Mouse (Mus musculus): ENCODE measurements around the gene Peak1. TPM values are rescaled to one million over a fixed set of nuclear protein-coding genes. Genes with fewer than 3 reads are reported as not detected.

Peak1 gene
- polyA plus RNA-seq, 1 experiment: 0.01 TPM

DNA sequence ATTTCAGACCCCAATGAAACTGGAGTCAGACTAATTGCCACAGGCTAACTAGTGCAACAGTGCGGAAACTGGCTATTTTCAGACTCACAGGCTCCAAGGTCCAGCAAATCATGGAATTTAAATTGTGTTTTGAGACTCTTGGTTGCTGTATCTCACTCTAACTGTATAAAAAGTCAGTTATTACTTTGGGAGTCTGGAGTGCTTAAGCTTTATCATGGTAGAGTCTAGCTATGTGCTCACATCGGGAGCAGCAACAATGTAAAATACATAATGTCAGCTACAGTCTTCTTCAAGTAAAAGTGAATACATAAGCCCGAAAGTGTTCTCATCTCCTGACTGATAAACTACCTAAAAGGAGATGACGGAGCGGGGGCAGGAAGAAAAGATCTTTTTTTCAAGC, 263.3 kb downstream of the Peak1 start:
- Histone ChIP-seq H3K4me3 (replicated peaks) (no peak overlapping the region), H3K9me3 (ENCODE audit: control insufficient read depth, low read length) (no peaks in the 10 kb centered on the region), H3K36me3 (ENCODE audit: control insufficient read depth) (no peaks in the 10 kb centered on the region), H3K27me3 (ENCODE audit: control insufficient read depth) (no peaks in the 10 kb centered on the region), H3K4me1 (ENCODE audit: control insufficient read depth) (peaks cover 3% of the 10 kb centered on the region)
- TF ChIP-seq TAL1 (IDR thresholded peaks at IDR 0.05; ENCODE audit: low read length) (no peak), GATA1 (IDR thresholded peaks at IDR 0.05; ENCODE audit: low read length) (no peak)

DNA sequence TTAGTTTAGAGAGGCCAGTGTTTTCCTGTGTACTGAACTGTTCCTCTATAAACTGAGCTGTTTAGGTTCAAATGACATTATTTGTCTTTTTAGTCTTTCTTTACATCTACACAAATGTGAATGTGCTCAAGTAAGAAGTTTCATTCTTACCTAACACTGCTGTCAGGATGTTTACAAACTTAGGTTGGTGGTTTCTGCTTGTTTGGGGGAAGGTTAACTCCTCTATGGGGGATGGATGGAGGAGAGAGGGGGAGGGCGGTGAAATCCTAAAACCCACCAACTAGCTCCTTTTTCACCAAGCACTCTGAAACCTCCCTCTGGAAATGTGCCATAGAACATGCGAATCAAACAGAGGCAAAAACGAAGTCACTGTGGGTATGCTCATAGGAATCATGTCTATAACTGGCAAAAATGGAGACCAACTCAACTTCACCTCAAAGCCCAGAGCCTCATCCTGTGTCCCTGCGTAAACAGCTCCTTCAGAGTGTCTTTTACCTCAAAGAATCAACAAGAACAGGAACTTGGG, 265.3 kb downstream of the Peak1 start:
- H3K4me1 ChIP-seq (ENCODE audit: control insufficient read depth): no peaks in the 10 kb centered on the region
- no peak overlapping the region for H3K4me3 ChIP-seq (replicated peaks)
- TF ChIP-seq GATA1 (IDR thresholded peaks at IDR 0.05; ENCODE audit: low read length) (no peak), TAL1 (IDR thresholded peaks at IDR 0.05; ENCODE audit: low read length) (no peak)
- no peaks in the 10 kb centered on the region for H3K9me3 ChIP-seq (ENCODE audit: control insufficient read depth, low read length)
- H3K27me3 ChIP-seq (ENCODE audit: control insufficient read depth): no peaks in the 10 kb centered on the region
- H3K36me3 ChIP-seq (ENCODE audit: control insufficient read depth): no peaks in the 10 kb centered on the region

DNA sequence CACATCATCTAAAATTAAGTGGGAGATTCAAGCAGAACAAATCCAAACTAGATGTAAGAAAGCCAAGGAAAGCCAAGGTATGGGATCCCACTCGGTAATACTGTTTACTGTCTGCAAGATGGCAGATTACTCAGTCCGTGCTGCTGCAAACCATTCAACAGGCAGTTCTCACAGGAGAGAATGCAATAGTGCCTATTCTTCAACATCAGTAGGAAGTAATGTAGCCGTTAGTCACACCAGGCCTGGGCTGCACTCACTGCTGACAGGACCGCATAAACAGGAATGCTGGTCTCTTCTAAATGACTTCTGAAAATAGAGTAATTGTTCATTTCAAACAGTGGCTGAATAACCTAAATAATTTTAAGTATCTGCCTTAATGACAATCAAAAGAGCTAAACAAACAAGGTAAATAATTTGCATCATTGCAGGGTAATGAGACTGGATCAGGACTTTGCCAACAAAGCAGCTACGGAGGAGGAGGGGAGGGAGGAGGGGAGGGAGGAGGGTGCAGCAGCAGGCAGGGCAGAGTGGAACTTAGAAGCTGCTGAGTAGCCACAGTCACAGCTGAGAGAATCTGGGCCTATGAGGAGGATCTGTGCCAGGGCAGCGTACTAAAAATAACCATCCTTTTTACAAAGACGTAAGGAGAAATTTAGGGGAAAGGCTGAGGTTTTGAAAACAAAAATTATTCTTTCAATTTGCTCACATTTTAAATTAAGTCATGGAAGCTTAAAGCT, 266.0 kb downstream of the Peak1 start:
- H3K4me3 ChIP-seq (replicated peaks): no peak overlapping the region
- no peaks in the 10 kb centered on the region for H3K4me1 ChIP-seq (ENCODE audit: control insufficient read depth)
- no peaks in the 10 kb centered on the region for H3K36me3 ChIP-seq (ENCODE audit: control insufficient read depth)
- H3K9me3 ChIP-seq (ENCODE audit: control insufficient read depth, low read length): no peaks in the 10 kb centered on the region
- no peak for TF ChIP-seq GATA1 (IDR thresholded peaks at IDR 0.05; ENCODE audit: low read length)
- TF ChIP-seq TAL1 (IDR thresholded peaks at IDR 0.05; ENCODE audit: low read length): no peak
- H3K27me3 ChIP-seq (ENCODE audit: control insufficient read depth): no peaks in the 10 kb centered on the region

Other genes starting within 250 kb of the Peak1 start
- 0.26 and 0.52 TPM in 2 replicates for gene Hmg20a, start 542 bp upstream of the Peak1 start, polyA plus RNA-seq (2012)

Measured in erythroblast, embryonic 14.5 days (primary cell).